Mouse (Mus musculus): Measurements from ENCODE around the gene Uqcrc2. TPM values are rescaled to one million over a fixed set of nuclear protein-coding genes. Genes with fewer than 3 reads are reported as not detected.

Uqcrc2 gene
- total and polyA plus RNA-seq, 2 experiments from 2014 or later, result 192 to 239 TPM

DNA sequence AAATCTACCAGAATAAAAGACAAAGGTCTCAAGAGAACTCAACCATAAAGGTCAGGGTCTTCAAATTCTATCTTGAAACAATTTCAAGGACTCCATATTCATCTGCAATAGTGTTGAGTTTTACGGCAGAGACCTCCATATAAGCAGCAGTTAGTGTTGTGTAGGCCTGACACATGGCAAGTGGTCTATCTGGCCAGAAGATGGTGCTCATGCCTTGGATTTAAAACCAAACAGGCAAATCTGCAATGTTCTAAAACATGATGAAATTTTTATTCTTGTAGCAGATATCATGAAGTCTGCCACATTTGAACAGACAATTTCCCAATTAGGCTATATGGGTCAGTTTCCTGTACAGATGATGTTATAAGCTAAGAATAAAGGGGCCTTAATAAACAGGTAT lies 2.5 kb upstream of the Uqcrc2 start:
- Histone ChIP-seq H3K27me3 (ENCODE audit: insufficient read depth, low read length) (no peaks in the 10 kb centered on the region), H3K4me2 (ENCODE audit: low read depth) (no peak overlapping the region), H3K9ac (no peak overlapping the region), H3K4me3 (ENCODE audit: low read depth, low read length) (no peak overlapping the region), H3K27ac (ENCODE audit: low read depth, low read length) (no peak overlapping the region), H3K36me3 (ENCODE audit: insufficient read depth) (no peaks in the 10 kb centered on the region), H3K9me3 (ENCODE audit: low read length) (no peaks in the 10 kb centered on the region), H3K4me1 (ENCODE audit: insufficient read depth) (peaks cover 14% of the 10 kb centered on the region)
- TF ChIP-seq CTCF (IDR thresholded peaks at IDR 0.05; ENCODE audit: low read depth), result peak; percentile 61
- WGBS, result 55% methylated on average over 1 of the region's 1 CpGs
- DNase-seq (peak; percentile 65), ATAC-seq (no peak)

DNA sequence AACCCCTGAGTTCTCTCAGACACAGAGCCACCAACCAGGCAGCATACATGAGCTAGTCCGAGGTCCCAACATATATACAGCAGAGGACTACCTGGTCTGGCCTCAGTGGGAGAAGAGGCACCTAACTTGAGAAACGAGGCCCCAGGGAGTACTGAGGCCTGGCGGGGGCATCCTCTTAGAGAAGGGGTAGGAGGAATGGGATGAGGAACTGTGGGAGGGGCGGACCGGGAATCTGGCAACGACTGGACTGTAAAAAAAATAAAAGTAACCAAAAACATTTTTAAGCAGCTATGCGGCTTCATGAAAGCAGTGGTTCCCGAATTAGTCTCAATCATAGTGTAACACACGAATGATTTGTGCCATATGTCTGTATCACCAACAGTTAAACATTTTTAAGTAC lies 675 bp upstream of the Uqcrc2 start:
- WGBS, result 8% methylated on average over 9 of the region's 9 CpGs
- Histone ChIP-seq H3K36me3 (ENCODE audit: insufficient read depth) (0 out of 2 replicates have a peak, but pooled peaks cover under 1% of the 10 kb centered on the region), H3K27ac (ENCODE audit: low read depth, low read length) (peak overlapping the region; percentile 92), H3K4me1 (ENCODE audit: insufficient read depth) (peaks cover 14% of the 10 kb centered on the region), H3K27me3 (ENCODE audit: insufficient read depth, low read length) (no peaks in the 10 kb centered on the region), H3K4me2 (ENCODE audit: low read depth) (peak overlapping the region; percentile 74), H3K9ac (peak overlapping the region; percentile 96), H3K4me3 (ENCODE audit: low read depth, low read length) (peak overlapping the region; percentile 98), H3K9me3 (ENCODE audit: low read length) (no peaks in the 10 kb centered on the region)
- peak; percentile 3 for DNase-seq
- no peak for ATAC-seq
- TF ChIP-seq CTCF (IDR thresholded peaks at IDR 0.05; ENCODE audit: low read depth), result no peak

DNA sequence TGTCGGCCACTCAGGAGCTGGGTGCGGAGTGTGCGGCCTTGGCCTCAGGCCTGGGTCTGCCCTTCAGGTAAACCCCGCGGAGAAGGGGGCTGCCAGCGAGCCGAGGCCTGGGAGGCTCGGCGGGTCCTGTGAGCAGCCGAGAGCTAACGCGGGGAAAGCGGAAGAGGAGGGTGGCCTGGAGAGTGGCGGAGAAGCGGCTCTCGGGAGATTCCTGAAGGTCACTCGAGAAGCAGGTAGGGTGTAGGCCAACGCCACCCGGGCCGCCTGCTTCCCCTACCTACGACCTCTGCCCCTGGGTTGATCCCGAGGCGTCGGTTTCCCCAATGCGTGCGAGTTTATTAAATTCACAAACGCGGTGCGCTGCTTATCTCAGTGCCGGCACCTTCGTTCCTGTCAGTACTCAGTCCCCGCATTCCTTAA lies 396 bp downstream of the Uqcrc2 start:
- Histone ChIP-seq H3K4me1 (ENCODE audit: insufficient read depth) (peaks cover 14% of the 10 kb centered on the region), H3K9ac (peak overlapping the region; percentile 96), H3K36me3 (ENCODE audit: insufficient read depth) (peaks cover 11% of the 10 kb centered on the region), H3K9me3 (ENCODE audit: low read length) (no peaks in the 10 kb centered on the region), H3K27me3 (ENCODE audit: insufficient read depth, low read length) (no peaks in the 10 kb centered on the region), H3K4me3 (ENCODE audit: low read depth, low read length) (peak overlapping the region; percentile 98), H3K27ac (ENCODE audit: low read depth, low read length) (peak overlapping the region; percentile 92), H3K4me2 (ENCODE audit: low read depth) (peak overlapping the region; percentile 74)
- ATAC-seq (peak; percentile 60), DNase-seq (no peak)
- under 1% methylated on average over 32 of the region's 32 CpGs for WGBS
- TF ChIP-seq CTCF (IDR thresholded peaks at IDR 0.05; ENCODE audit: low read depth), result no peak

DNA sequence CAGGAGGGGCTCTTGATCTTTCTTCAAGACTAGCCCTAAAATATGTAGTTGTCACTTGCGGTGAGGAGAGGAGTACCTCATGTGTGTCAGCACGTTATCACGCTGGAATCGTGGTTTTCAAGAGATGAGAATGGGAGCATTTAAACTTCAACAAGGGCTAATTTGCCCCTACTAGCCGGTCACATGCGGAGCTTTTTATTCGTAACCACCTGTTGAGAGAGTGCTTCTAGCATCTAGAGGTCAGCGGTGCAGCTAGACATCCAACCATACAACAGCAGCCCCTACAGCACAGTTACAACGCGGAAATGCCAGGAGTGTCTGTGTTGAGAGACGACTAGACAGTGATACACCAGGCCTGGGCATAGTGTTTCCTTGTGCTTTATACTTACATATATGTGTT lies 845 bp downstream of the Uqcrc2 start:
- TF ChIP-seq CTCF (IDR thresholded peaks at IDR 0.05; ENCODE audit: low read depth), result peak; percentile 26
- ATAC-seq, result no peak
- Histone ChIP-seq H3K9ac (peak overlapping the region; percentile 96), H3K36me3 (ENCODE audit: insufficient read depth) (peaks cover 15% of the 10 kb centered on the region), H3K27ac (ENCODE audit: low read depth, low read length) (peak overlapping the region; percentile 92; the same call in 1 of the 2 replicates), H3K4me1 (ENCODE audit: insufficient read depth) (peaks cover 14% of the 10 kb centered on the region), H3K4me3 (ENCODE audit: low read depth, low read length) (peak overlapping the region; percentile 98), H3K4me2 (ENCODE audit: low read depth) (peak overlapping the region; percentile 74), H3K27me3 (ENCODE audit: insufficient read depth, low read length) (no peaks in the 10 kb centered on the region), H3K9me3 (ENCODE audit: low read length) (no peaks in the 10 kb centered on the region)
- WGBS, result under 1% methylated on average over 11 of the region's 11 CpGs
- DNase-seq, result peak; percentile 35

DNA sequence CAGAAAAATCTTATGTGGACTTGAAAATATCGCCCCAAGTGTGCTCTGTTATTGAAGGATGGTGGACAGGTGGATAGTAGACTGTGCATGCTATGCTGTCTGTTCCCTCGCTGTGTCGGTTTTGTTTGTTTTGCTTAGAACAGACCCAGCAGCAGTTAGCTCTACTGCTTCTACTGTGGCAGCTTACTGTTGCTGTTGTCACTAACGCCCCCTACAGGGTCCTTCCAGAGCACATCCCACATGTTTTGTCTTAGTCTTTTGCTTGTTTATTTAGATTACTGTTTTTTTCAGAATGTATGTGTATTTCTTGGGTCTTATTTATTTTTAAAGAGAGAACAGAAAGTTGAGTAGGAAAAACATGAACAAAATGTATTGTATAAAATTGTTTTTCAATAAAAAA lies 8.2 kb downstream of the Uqcrc2 start:
- H3K9ac ChIP-seq, result no peak overlapping the region
- no peak for DNase-seq
- no peaks in the 10 kb centered on the region for H3K4me1 ChIP-seq (ENCODE audit: insufficient read depth)
- 69% methylated on average over 4 of the region's 4 CpGs for WGBS
- TF ChIP-seq CTCF (IDR thresholded peaks at IDR 0.05; ENCODE audit: low read depth), result peak; percentile 20; the same call in 1 of the 2 replicates
- no peak overlapping the region for H3K27ac ChIP-seq (ENCODE audit: low read depth, low read length)
- H3K4me3 ChIP-seq (ENCODE audit: low read depth, low read length), result no peak overlapping the region
- H3K4me2 ChIP-seq (ENCODE audit: low read depth), result no peak overlapping the region
- peaks cover 63% of the 10 kb centered on the region for H3K36me3 ChIP-seq (ENCODE audit: insufficient read depth)
- no peak for ATAC-seq
- no peaks in the 10 kb centered on the region for H3K9me3 ChIP-seq (ENCODE audit: low read length)
- H3K27me3 ChIP-seq (ENCODE audit: insufficient read depth, low read length), result no peaks in the 10 kb centered on the region

DNA sequence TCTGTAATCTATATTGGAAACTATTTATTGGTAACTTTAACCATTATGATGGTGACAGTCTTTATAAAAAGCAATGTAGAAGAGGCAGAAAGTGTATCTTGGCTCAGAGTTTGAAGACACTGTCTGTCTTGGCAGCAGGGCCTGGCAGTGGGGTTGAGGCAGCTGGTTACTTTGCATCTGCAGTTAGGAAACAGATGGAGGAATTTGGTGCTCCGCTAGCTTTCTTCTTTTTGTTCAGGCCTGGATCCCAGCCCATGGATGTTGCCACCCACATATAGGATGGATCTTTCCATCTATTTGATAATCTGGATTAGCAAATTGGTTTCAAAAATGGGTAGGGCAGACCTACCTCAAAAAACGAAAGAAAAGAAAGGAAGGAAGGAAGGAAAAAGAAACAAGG lies 12.9 kb downstream of the Uqcrc2 start:
- no peaks in the 10 kb centered on the region for H3K27me3 ChIP-seq (ENCODE audit: insufficient read depth, low read length)
- 0 out of 2 replicates have a peak overlapping the region, but pooled peaks have one; percentile 2 for H3K27ac ChIP-seq (ENCODE audit: low read depth, low read length)
- WGBS, result 61% methylated on average over 2 of the region's 2 CpGs
- peak; percentile 76 for ATAC-seq
- no peak for TF ChIP-seq CTCF (IDR thresholded peaks at IDR 0.05; ENCODE audit: low read depth)
- no peak overlapping the region for H3K4me3 ChIP-seq (ENCODE audit: low read depth, low read length)
- H3K4me2 ChIP-seq (ENCODE audit: low read depth), result no peak overlapping the region
- DNase-seq, result peak; percentile 79
- H3K9ac ChIP-seq, result no peak overlapping the region
- H3K36me3 ChIP-seq (ENCODE audit: insufficient read depth), result peaks cover 74% of the 10 kb centered on the region
- H3K9me3 ChIP-seq (ENCODE audit: low read length), result no peaks in the 10 kb centered on the region
- no peaks in the 10 kb centered on the region for H3K4me1 ChIP-seq (ENCODE audit: insufficient read depth)

DNA sequence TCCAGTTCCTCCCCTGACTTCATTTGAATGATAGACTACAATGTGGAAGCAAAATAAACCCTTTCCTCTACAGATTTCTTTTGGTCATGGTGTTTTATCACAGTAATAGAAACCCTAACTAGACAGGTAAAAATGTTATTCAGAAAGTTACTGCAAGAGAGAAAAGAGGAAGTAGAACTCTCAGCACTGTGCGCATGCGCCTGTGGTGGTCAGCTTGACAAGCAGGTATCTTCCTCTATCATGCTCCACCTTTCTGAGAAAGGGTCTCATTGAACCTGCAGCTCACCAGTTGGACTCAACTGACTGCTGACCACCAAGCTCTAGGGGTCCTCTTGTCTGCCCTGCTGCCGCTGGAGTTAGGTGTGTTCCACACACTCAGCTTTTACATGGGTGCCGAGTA lies 27.1 kb downstream of the Uqcrc2 start:
- no peak for TF ChIP-seq CTCF (IDR thresholded peaks at IDR 0.05; ENCODE audit: low read depth)
- no peak for DNase-seq
- H3K4me2 ChIP-seq (ENCODE audit: low read depth), result no peak overlapping the region
- no peaks in the 10 kb centered on the region for H3K4me1 ChIP-seq (ENCODE audit: insufficient read depth)
- peaks cover 26% of the 10 kb centered on the region for H3K36me3 ChIP-seq (ENCODE audit: insufficient read depth)
- ATAC-seq, result no peak
- WGBS, result 94% methylated on average over 4 of the region's 4 CpGs
- H3K9ac ChIP-seq, result no peak overlapping the region
- H3K27me3 ChIP-seq (ENCODE audit: insufficient read depth, low read length), result no peaks in the 10 kb centered on the region
- H3K9me3 ChIP-seq (ENCODE audit: low read length), result no peaks in the 10 kb centered on the region
- H3K4me3 ChIP-seq (ENCODE audit: low read depth, low read length), result no peak overlapping the region
- no peak overlapping the region for H3K27ac ChIP-seq (ENCODE audit: low read depth, low read length)
